Mouse (Mus musculus) MEL (cell line): Measurements from ENCODE around the gene Efhd2. TPM values are rescaled to one million over a fixed set of nuclear protein-coding genes. Genes with fewer than 3 reads are reported as not detected.
A peak's percentile ranks its signal among the peaks of the same experiment; 100 is the strongest.

Experiments used
- DNase-seq: peaks from one replicate; pipeline ENCODE4 v3.0.0; 2011; ENCODE audit warnings: low read depth, low spot score
- H3K27ac ChIP-seq: 2 replicates; pipeline ENCODE4 v1.5.1; 2012; ENCODE audit warnings: low read depth, mild to moderate bottlenecking, control low read depth, low read length, moderate library complexity; ENCODE audit not compliant: control insufficient read depth
- H3K27me3 ChIP-seq, 2 experiments: fragments of 150-350 bp in 1 of 2; sonication (generic) in 1 of 2; 2 replicates each; pipeline ENCODE4 v1.6.1; 2012; ENCODE audit warnings: low read length in 2 of 2, mild to moderate bottlenecking in 2 of 2, improper control_type of control experiment in 1 of 2, moderate library complexity in 1 of 2; ENCODE audit not compliant: insufficient read depth in 2 of 2, control insufficient read depth in 1 of 2
- H3K36me3 ChIP-seq, 2 experiments: 2 replicates each; pipeline ENCODE4 v1.6.1; 2012 to 2014; ENCODE audit warnings: low read length in 2 of 2, improper control_type of control experiment in 1 of 2, inconsistent platforms in 1 of 2, mild to moderate bottlenecking in 1 of 2; ENCODE audit not compliant: insufficient read depth in 2 of 2, control insufficient read depth in 1 of 2
- H3K4me1 ChIP-seq, 2 experiments: fragments of 150-350 bp in 1 of 2; sonication (generic) in 1 of 2; 2 replicates each; pipeline ENCODE4 v1.6.1; 2012; ENCODE audit warnings: low read length in 2 of 2, improper control_type of control experiment in 1 of 2, mild to moderate bottlenecking in 1 of 2; ENCODE audit not compliant: insufficient read depth in 2 of 2, control insufficient read depth in 1 of 2
- H3K4me3 ChIP-seq, 2 experiments: fragments of 150-350 bp in 1 of 2; sonication (generic) in 1 of 2; 2 replicates each; pipeline ENCODE4 v1.5.1; 2012; ENCODE audit warnings: low read depth in 2 of 2, low read length in 2 of 2, mild to moderate bottlenecking in 2 of 2, moderate library complexity in 2 of 2, control low read depth in 1 of 2, improper control_type of control experiment in 1 of 2; ENCODE audit not compliant: control insufficient read depth in 1 of 2, insufficient read depth in 1 of 2
- H3K79me2 ChIP-seq: 2 replicates; pipeline ENCODE4 v1.6.1; 2012; ENCODE audit warnings: mild to moderate bottlenecking, low read length, moderate library complexity; ENCODE audit not compliant: control insufficient read depth, poor library complexity, insufficient read depth
- H3K9ac ChIP-seq: 2 replicates; pipeline ENCODE4 v1.6.1; 2012; ENCODE audit warnings: low read depth, mild to moderate bottlenecking, control low read depth, low read length, moderate library complexity; ENCODE audit not compliant: control insufficient read depth, poor library complexity, severe bottlenecking
- H3K9me3 ChIP-seq: fragments of 150-350 bp; sonication (generic); replicated peaks from 2 replicates; pipeline ENCODE4 v1.6.1; 2012; ENCODE audit warnings: mild to moderate bottlenecking, low read length, improper control_type of control experiment, moderate library complexity; ENCODE audit not compliant: insufficient read depth
- BHLHE40 ChIP-seq: IDR thresholded peaks from 2 replicates; pipeline ENCODE4 v1.6.1; 2012; ENCODE audit warnings: low read depth, mild to moderate bottlenecking, inconsistent platforms, low read length, improper control_type of control experiment, borderline replicate concordance
- CHD1 ChIP-seq: IDR thresholded peaks from 2 replicates; pipeline ENCODE4 v1.6.1; 2012; ENCODE audit warnings: low read depth, mild to moderate bottlenecking, inconsistent platforms, low read length, improper control_type of control experiment
- E2F4 ChIP-seq: IDR thresholded peaks from 2 replicates; pipeline ENCODE4 v1.6.1; 2011; ENCODE audit warnings: low read depth, low read length, improper control_type of control experiment, borderline replicate concordance
- ETS1 ChIP-seq: IDR thresholded peaks from 2 replicates; pipeline ENCODE4 v1.6.1; 2012; ENCODE audit warnings: low read depth, mild to moderate bottlenecking, inconsistent platforms, low read length, improper control_type of control experiment, moderate library complexity
- GABPA ChIP-seq: IDR thresholded peaks from 2 replicates; pipeline ENCODE4 v1.6.1; 2012; ENCODE audit warnings: low read depth, mild to moderate bottlenecking, inconsistent platforms, low read length, improper control_type of control experiment, moderate library complexity
- HCFC1 ChIP-seq: IDR thresholded peaks from 2 replicates; pipeline ENCODE4 v1.6.1; 2012; ENCODE audit warnings: low read depth, mild to moderate bottlenecking, inconsistent platforms, low read length, improper control_type of control experiment, moderate library complexity
- JUND ChIP-seq: IDR thresholded peaks from 2 replicates; pipeline ENCODE4 v1.6.1; 2011; ENCODE audit warnings: low read depth, mild to moderate bottlenecking, improper control_type of control experiment, low read length
- KAT2A ChIP-seq: conservative IDR thresholded peaks from 2 replicates; pipeline ENCODE4 v1.6.1; 2012; ENCODE audit warnings: low read depth, low read length, improper control_type of control experiment, inconsistent platforms
- MAFK ChIP-seq: IDR thresholded peaks from 2 replicates; pipeline ENCODE4 v1.6.1; 2011; ENCODE audit warnings: low read depth, mild to moderate bottlenecking, low read length, improper control_type of control experiment, borderline replicate concordance
- MAX ChIP-seq: IDR thresholded peaks from 2 replicates; pipeline ENCODE4 v1.6.1; 2011; ENCODE audit warnings: low read length, improper control_type of control experiment
- MAZ ChIP-seq: IDR thresholded peaks from 2 replicates; pipeline ENCODE4 v1.6.1; 2012; ENCODE audit warnings: low read depth, mild to moderate bottlenecking, inconsistent platforms, low read length, improper control_type of control experiment
- MEF2A ChIP-seq: IDR thresholded peaks from 2 replicates; pipeline ENCODE4 v1.6.1; 2014; ENCODE audit warnings: low read depth, mild to moderate bottlenecking, inconsistent platforms, low read length, improper control_type of control experiment; ENCODE audit not compliant: poor library complexity, insufficient replicate concordance, severe bottlenecking; ENCODE audit errors: extremely low read depth
- MXI1 ChIP-seq: IDR thresholded peaks from 2 replicates; pipeline ENCODE4 v1.6.1; 2011; ENCODE audit warnings: mild to moderate bottlenecking, low read depth, low read length, improper control_type of control experiment
- MYC ChIP-seq: IDR thresholded peaks from 2 replicates; pipeline ENCODE4 v1.6.1; 2011; ENCODE audit warnings: low read depth, mild to moderate bottlenecking, low read length, improper control_type of control experiment, moderate library complexity
- NELFE ChIP-seq: IDR thresholded peaks from 2 replicates; pipeline ENCODE4 v1.6.1; 2011; ENCODE audit warnings: low read depth, low read length, improper control_type of control experiment
- NRF1 ChIP-seq: IDR thresholded peaks from 2 replicates; pipeline ENCODE4 v1.6.1; 2014; ENCODE audit warnings: low read depth, mild to moderate bottlenecking, inconsistent platforms, low read length, improper control_type of control experiment, moderate library complexity; ENCODE audit not compliant: poor library complexity, insufficient read depth, severe bottlenecking
- POLR2AphosphoS2 ChIP-seq: IDR thresholded peaks from 2 replicates; pipeline ENCODE4 v1.6.1; 2011; ENCODE audit warnings: low read length, improper control_type of control experiment
- RAD21 ChIP-seq: IDR thresholded peaks from 2 replicates; pipeline ENCODE4 v1.6.1; 2011; ENCODE audit warnings: mild to moderate bottlenecking, low read depth, low read length, improper control_type of control experiment
- RCOR1 ChIP-seq: IDR thresholded peaks from 2 replicates; pipeline ENCODE4 v1.6.1; 2012; ENCODE audit warnings: low read depth, mild to moderate bottlenecking, inconsistent platforms, low read length, improper control_type of control experiment
- SIN3A ChIP-seq: IDR thresholded peaks from 2 replicates; pipeline ENCODE4 v1.6.1; 2012; ENCODE audit warnings: low read length, improper control_type of control experiment, inconsistent platforms
- SMC3 ChIP-seq: IDR thresholded peaks from 2 replicates; pipeline ENCODE4 v1.6.1; 2011; ENCODE audit warnings: low read depth, low read length, improper control_type of control experiment
- TCF12 ChIP-seq: IDR thresholded peaks from 2 replicates; pipeline ENCODE4 v1.6.1; 2014; ENCODE audit warnings: low read depth, mild to moderate bottlenecking, inconsistent platforms, low read length, improper control_type of control experiment, moderate library complexity
- ZC3H11A ChIP-seq: IDR thresholded peaks from 2 replicates; pipeline ENCODE4 v1.6.1; 2012; ENCODE audit warnings: low read depth, mild to moderate bottlenecking, inconsistent platforms, low read length, improper control_type of control experiment
- ZKSCAN1 ChIP-seq: IDR thresholded peaks from 2 replicates; pipeline ENCODE4 v1.6.1; 2012; ENCODE audit warnings: low read depth, mild to moderate bottlenecking, inconsistent platforms, low read length, improper control_type of control experiment, moderate library complexity
- ZMIZ1 ChIP-seq: IDR thresholded peaks from 2 replicates; pipeline ENCODE4 v1.6.1; 2012; ENCODE audit warnings: low read depth, mild to moderate bottlenecking, inconsistent platforms, low read length, improper control_type of control experiment, moderate library complexity
- ZNF384 ChIP-seq: IDR thresholded peaks from 2 replicates; pipeline ENCODE4 v1.6.1; 2012; ENCODE audit warnings: low read depth, mild to moderate bottlenecking, inconsistent platforms, low read length, improper control_type of control experiment
- polyA plus RNA-seq, 2 experiments: library from polyadenylated mRNA; stranded (reverse) in 1 of 2; unstranded in 1 of 2; fragments of >175 nt in 1 of 2; fragments of >200 nt in 1 of 2; gene quantifications; 2 replicates each; pipeline versions ENCODE4 v1.2.1 to v1.2.4; 2012; ENCODE audit warnings: low replicate concordance in 2 of 2, low read depth in 1 of 2; ENCODE audit not compliant: insufficient read length in 2 of 2, insufficient read depth in 1 of 2, missing spikeins in 1 of 2
- total RNA-seq: library from RNA; depleted of rRNA; stranded (reverse); fragments of 300-350 nt; gene quantifications from 2 replicates; pipeline ENCODE4 v1.2.3, GENCODE M21; 2012

The Efhd2 gene
- total and polyA plus RNA-seq, 3 experiments = 32.4 to 79.1 TPM; not detected in 1

GRCm38 (mm10) chr4:141822979-141823378 is 51.7 kb downstream of the Efhd2 start:
- Histone ChIP-seq H3K4me3 (no peak overlapping the region), H3K27me3 (no peaks in the 10 kb centered on the region), H3K9ac (no peak overlapping the region), H3K4me1 (no peaks in the 10 kb centered on the region), H3K79me2 (no peaks in the 10 kb centered on the region), H3K9me3 (no peaks in the 10 kb centered on the region), H3K36me3 (no peaks in the 10 kb centered on the region), H3K27ac (no peak overlapping the region)
- DNase-seq = peak; percentile 33
- TF ChIP-seq ZMIZ1 (no peak), NRF1 (no peak), ZC3H11A (no peak), ETS1 (no peak), SMC3 (no peak), POLR2AphosphoS2 (no peak), RCOR1 (no peak), MXI1 (no peak), MAFK (no peak), TCF12 (no peak), HCFC1 (no peak), RAD21 (no peak), MEF2A (no peak), GABPA (no peak)

- Histone ChIP-seq H3K79me2 (no peaks in the 10 kb centered on the region), H3K4me3 (no peak overlapping the region), H3K9ac (no peak overlapping the region), H3K9me3 (no peaks in the 10 kb centered on the region), H3K27me3 (no peaks in the 10 kb centered on the region), H3K27ac (no peak overlapping the region), H3K4me1 (no peaks in the 10 kb centered on the region), H3K36me3 (no peaks in the 10 kb centered on the region)
- TF ChIP-seq MAZ = no peak
- TF ChIP-seq RCOR1 = no peak
- no peak for TF ChIP-seq MEF2A
- TF ChIP-seq SIN3A = no peak
- no peak for TF ChIP-seq ZKSCAN1
- TF ChIP-seq MAFK = no peak
- no peak for TF ChIP-seq TCF12
- no peak for TF ChIP-seq BHLHE40
- TF ChIP-seq ZNF384 = no peak
- no peak for TF ChIP-seq RAD21
- no peak for TF ChIP-seq NELFE
- TF ChIP-seq JUND = no peak
- TF ChIP-seq CHD1 = no peak
- TF ChIP-seq ZMIZ1 = no peak
- no peak for TF ChIP-seq MAX
- no peak for TF ChIP-seq E2F4
- no peak for TF ChIP-seq SMC3
- TF ChIP-seq KAT2A = no peak
- TF ChIP-seq MYC = no peak
- no peak for DNase-seq
Measured at GRCm38 (mm10) chr4:141822089-141822488, 52.6 kb downstream of the Efhd2 start.
